Mouse (Mus musculus): ENCODE results near the gene Cuedc1.

Gene Cuedc1

GRCm38 (mm10) chr11:88207697-88208096, 109.8 kb downstream of the Cuedc1 start:
- ChIA-PET POLR2A (interaction anchor here in 2 of 4 experiments (0.7 to 1.8 kb wide), 3 partner anchors 111 to 153 kb away, joined by 3 to 5 read pairs (median 3); no protein-coding TSS in a partner anchor), CTCF (interaction anchor here in 1 of 4 experiments (0.5 kb wide), 1 partner anchor 149 kb away, joined by 4 read pairs; no protein-coding TSS in a partner anchor)

- ChIA-PET POLR2A (interaction anchor here in 3 of 4 experiments (0.5 to 1.0 kb wide), 4 partner anchors 23 to 595 kb away, joined by 3 to 6 read pairs (median 3); no protein-coding TSS in a partner anchor), CTCF (interaction anchor here in 3 of 4 experiments (0.5 to 1.1 kb wide), 4 partner anchors 23 to 549 kb away, joined by 3 to 7 read pairs (median 4); no protein-coding TSS in a partner anchor)
These were observed 114.1 kb downstream of the Cuedc1 start for GRCm38 (mm10) chr11:88211824-88212582.

GRCm38 (mm10) chr11:88213757-88214156, 115.9 kb downstream of the Cuedc1 start:
- ChIA-PET POLR2A (interaction anchor here in 3 of 4 experiments (0.6 to 2.5 kb wide), 10 partner anchors 9 to 616 kb away, joined by 3 to 14 read pairs (median 6); partner anchors contain the start of genes Mrps23 (in 1 of the 3) and Srsf1 (in 1 of the 3)), CTCF (interaction anchor here in 3 of 4 experiments (0.6 to 4.5 kb wide), 12 partner anchors 9 to 847 kb away, joined by 3 to 21 read pairs (median 5); partner anchors contain the start of gene Mrps23 (in 1 of the 3))

GRCm38 (mm10) chr11:88214881-88215831, 117.3 kb downstream of the Cuedc1 start:
- ChIA-PET CTCF (interaction anchor here (0.5 to 4.5 kb wide), 38 partner anchors 8 to 265 kb away, joined by 3 to 21 read pairs (median 4); partner anchors contain the start of gene Mrps23 (in 2 of the 4)), POLR2A (interaction anchor here in 3 of 4 experiments (0.6 to 2.5 kb wide), 27 partner anchors 10 to 615 kb away, joined by 3 to 14 read pairs (median 4); partner anchors contain the start of genes Mrps23 (in 1 of the 3) and Srsf1 (in 1 of the 3))

- POLR2A ChIA-PET = interaction anchor here in 3 of 4 experiments (1.4 to 2.5 kb wide), 5 partner anchors 19 to 614 kb away, joined by 4 to 8 read pairs (median 6); no protein-coding TSS in a partner anchor
- CTCF ChIA-PET = interaction anchor here (0.6 to 4.5 kb wide), 29 partner anchors 10 to 606 kb away, joined by 3 to 21 read pairs (median 3); partner anchors contain the start of gene Mrps23 (in 1 of the 4)
These were observed 118.4 kb downstream of the Cuedc1 start for GRCm38 (mm10) chr11:88216231-88216685.

- CTCF ChIA-PET = interaction anchor here in 2 of 4 experiments (0.6 to 1.3 kb wide), 3 partner anchors 23 to 40 kb away, joined by 3 to 4 read pairs (median 4); no protein-coding TSS in a partner anchor
- POLR2A ChIA-PET = interaction anchor here in 1 of 4 experiments (1.0 kb wide), 1 partner anchor 158 kb away, joined by 3 read pairs; no protein-coding TSS in a partner anchor
These were observed 120.3 kb downstream of the Cuedc1 start for GRCm38 (mm10) chr11:88218155-88218554.

GRCm38 (mm10) chr11:88218586-88218985, 120.7 kb downstream of the Cuedc1 start:
- ChIA-PET POLR2A (interaction anchor here in 1 of 4 experiments (1.0 to 1.2 kb wide), 2 partner anchors 9 to 159 kb away, joined by 3 to 4 read pairs; no protein-coding TSS in a partner anchor), CTCF (interaction anchor here in 2 of 4 experiments (0.6 to 1.3 kb wide), 3 partner anchors 24 to 40 kb away, joined by 3 to 4 read pairs (median 4); no protein-coding TSS in a partner anchor)

GRCm38 (mm10) chr11:88221929-88222475, 124.1 kb downstream of the Cuedc1 start:
- ChIA-PET POLR2A (interaction anchor here in 2 of 4 experiments (0.7 to 1.4 kb wide), 2 partner anchors 17 to 236 kb away, joined by 3 read pairs; no protein-coding TSS in a partner anchor), CTCF (interaction anchor here in 2 of 4 experiments (0.6 to 1.0 kb wide), 3 partner anchors 60 to 592 kb away, joined by 3 to 5 read pairs (median 5); no protein-coding TSS in a partner anchor)

- ChIA-PET POLR2A (interaction anchor here in 3 of 4 experiments (0.6 to 1.2 kb wide), 7 partner anchors 8 to 1487 kb away, joined by 3 to 8 read pairs (median 3); no protein-coding TSS in a partner anchor), CTCF (interaction anchor here (0.5 to 2.1 kb wide), 8 partner anchors 11 to 1251 kb away, joined by 3 to 6 read pairs (median 3); no protein-coding TSS in a partner anchor)
These were observed 129.4 kb downstream of the Cuedc1 start for GRCm38 (mm10) chr11:88227001-88227957.

GRCm38 (mm10) chr11:88231213-88231790, 133.4 kb downstream of the Cuedc1 start:
- POLR2A ChIA-PET = interaction anchor here in 3 of 4 experiments (0.6 to 2.5 kb wide), 7 partner anchors 10 to 263 kb away, joined by 3 to 7 read pairs (median 3); no protein-coding TSS in a partner anchor
- CTCF ChIA-PET = interaction anchor here in 3 of 4 experiments (0.6 to 2.3 kb wide), 8 partner anchors 12 to 172 kb away, joined by 3 to 9 read pairs (median 3); no protein-coding TSS in a partner anchor

- POLR2A ChIA-PET = interaction anchor here in 1 of 4 experiments (0.6 kb wide), 1 partner anchor 538 kb away, joined by 3 read pairs; no protein-coding TSS in a partner anchor
These were observed 135.9 kb downstream of the Cuedc1 start for GRCm38 (mm10) chr11:88233528-88234427.

GRCm38 (mm10) chr11:88234789-88235188, 136.9 kb downstream of the Cuedc1 start:
- POLR2A ChIA-PET = interaction anchor here (0.6 to 1.9 kb wide), 75 partner anchors 8 to 913 kb away, joined by 3 to 13 read pairs (median 4); partner anchors contain the start of genes Srsf1 (in 3 of the 4) and Ccdc182 (in 1 of the 4)
- CTCF ChIA-PET = interaction anchor here (0.6 to 1.9 kb wide), 34 partner anchors 15 to 1198 kb away, joined by 3 to 21 read pairs (median 4); partner anchors contain the start of gene Msi2 (in 1 of the 4)

More at GRCm38 (mm10) chr11:88233528-88234427, 135.9 kb downstream of the Cuedc1 start:
- CTCF ChIA-PET = interaction anchor here in 3 of 4 experiments (0.6 kb wide), 4 partner anchors 11 to 717 kb away, joined by 3 to 5 read pairs (median 4); partner anchors contain the start of gene Msi2 (in 1 of the 3)

- ChIA-PET CTCF (interaction anchor here (0.6 to 1.9 kb wide), 35 partner anchors 15 to 1199 kb away, joined by 3 to 21 read pairs (median 4); no protein-coding TSS in a partner anchor), POLR2A (interaction anchor here (0.6 to 1.9 kb wide), 84 partner anchors 8 to 912 kb away, joined by 3 to 13 read pairs (median 4); partner anchors contain the start of genes Srsf1 (in 3 of the 4) and Ccdc182 (in 1 of the 4))
These were observed 137.7 kb downstream of the Cuedc1 start for GRCm38 (mm10) chr11:88235221-88236203.

Data from embryonic stem cell, embryonic (primary cell).